Mouse (Mus musculus): ENCODE data around the gene 9230102O04Rik. TPM values are rescaled to one million over a fixed set of nuclear protein-coding genes. Genes with fewer than 3 reads are reported as not detected.

The 9230102O04Rik gene
- polyA plus RNA-seq, 1 experiment from 2014 or later = not detected

- H3K9me3 ChIP-seq (ENCODE audit: control insufficient read depth, low read length) = no peaks in the 10 kb centered on the region
- no peaks in the 10 kb centered on the region for H3K36me3 ChIP-seq (ENCODE audit: control insufficient read depth, insufficient read depth, low read length)
- peak within 1 kb of the TSS; percentile 20 for H3K4me3 ChIP-seq (ENCODE audit: low read depth, low read length)
- ATAC-seq (ENCODE audit: low FRiP score, low TSS enrichment) (no peak), DNase-seq (ENCODE audit: low spot score) (no peak)
- H3K4me1 ChIP-seq (replicated peaks; ENCODE audit: control insufficient read depth, insufficient read depth) = no peaks in the 10 kb centered on the region; the same call in 1 of the 2 replicates
- H3K27ac ChIP-seq (replicated peaks) = no peak within 1 kb of the TSS
- H3K9ac ChIP-seq (ENCODE audit: low read length) = no peak within 1 kb of the TSS
- H3K27me3 ChIP-seq (ENCODE audit: control insufficient read depth, insufficient read depth, low read length) = peaks cover 12% of the 10 kb centered on the region
- peak within 1 kb of the TSS; percentile 39 for H3K4me2 ChIP-seq (replicated peaks; ENCODE audit: low read depth)
- TF ChIP-seq EP300 (optimal IDR thresholded peaks at IDR 0.05) (no peak), CTCF (IDR thresholded peaks at IDR 0.05; ENCODE audit: low read depth) (no peak)
- WGBS = under 1% methylated on average over 23 of the region's 23 CpGs
These were observed 377 bp upstream of the 9230102O04Rik start, which contains the start of gene Gata3 for GRCm38 (mm10) chr2:9889651-9890183. TSS of gene Gata3 (minus strand) at chr2:9890034.

GRCm38 (mm10) chr2:9887636-9888035 is 1.7 kb downstream of the 9230102O04Rik start:
- WGBS = 3% methylated on average over 7 of the region's 7 CpGs
- H3K9ac ChIP-seq (ENCODE audit: low read length) = no peak overlapping the region
- DNase-seq (ENCODE audit: low spot score) (no peak), ATAC-seq (ENCODE audit: low FRiP score, low TSS enrichment) (no peak)
- TF ChIP-seq EP300 (optimal IDR thresholded peaks at IDR 0.05) = no peak
- no peak overlapping the region for H3K27ac ChIP-seq (replicated peaks)
- H3K4me3 ChIP-seq (ENCODE audit: low read depth, low read length) = no peak overlapping the region
- H3K36me3 ChIP-seq (ENCODE audit: control insufficient read depth, insufficient read depth, low read length) = no peaks in the 10 kb centered on the region
- H3K4me2 ChIP-seq (replicated peaks; ENCODE audit: low read depth) = no peak overlapping the region
- H3K9me3 ChIP-seq (ENCODE audit: control insufficient read depth, low read length) = no peaks in the 10 kb centered on the region
- peaks cover 23% of the 10 kb centered on the region for H3K27me3 ChIP-seq (ENCODE audit: control insufficient read depth, insufficient read depth, low read length)
- no peaks in the 10 kb centered on the region; the same call in 1 of the 2 replicates for H3K4me1 ChIP-seq (replicated peaks; ENCODE audit: control insufficient read depth, insufficient read depth)

GRCm38 (mm10) chr2:9886921-9887610 is 2.3 kb downstream of the 9230102O04Rik start:
- Histone ChIP-seq H3K4me3 (ENCODE audit: low read depth, low read length) (no peak overlapping the region), H3K4me1 (replicated peaks; ENCODE audit: control insufficient read depth, insufficient read depth) (no peaks in the 10 kb centered on the region; the same call in 1 of the 2 replicates), H3K27ac (replicated peaks) (no peak overlapping the region), H3K36me3 (ENCODE audit: control insufficient read depth, insufficient read depth, low read length) (no peaks in the 10 kb centered on the region), H3K9me3 (ENCODE audit: control insufficient read depth, low read length) (no peaks in the 10 kb centered on the region), H3K27me3 (ENCODE audit: control insufficient read depth, insufficient read depth, low read length) (peaks cover 23% of the 10 kb centered on the region), H3K4me2 (replicated peaks; ENCODE audit: low read depth) (no peak overlapping the region), H3K9ac (ENCODE audit: low read length) (no peak overlapping the region)
- TF ChIP-seq EP300 (optimal IDR thresholded peaks at IDR 0.05) (no peak), CTCF (IDR thresholded peaks at IDR 0.05; ENCODE audit: low read depth) (no peak)
- 5% methylated on average over 7 of the region's 7 CpGs for WGBS
- no peak for ATAC-seq (ENCODE audit: low FRiP score, low TSS enrichment)
- DNase-seq (ENCODE audit: low spot score) = no peak

GRCm38 (mm10) chr2:9886031-9886430 is 3.3 kb downstream of the 9230102O04Rik start:
- TF ChIP-seq CTCF (IDR thresholded peaks at IDR 0.05; ENCODE audit: low read depth) (no peak), EP300 (optimal IDR thresholded peaks at IDR 0.05) (no peak)
- WGBS = 34% methylated on average over 3 of the region's 3 CpGs
- no peak overlapping the region for H3K9ac ChIP-seq (ENCODE audit: low read length)
- no peaks in the 10 kb centered on the region for H3K36me3 ChIP-seq (ENCODE audit: control insufficient read depth, insufficient read depth, low read length)
- no peak overlapping the region for H3K4me3 ChIP-seq (ENCODE audit: low read depth, low read length)
- peaks cover 24% of the 10 kb centered on the region for H3K27me3 ChIP-seq (ENCODE audit: control insufficient read depth, insufficient read depth, low read length)
- no peaks in the 10 kb centered on the region; the same call in 1 of the 2 replicates for H3K4me1 ChIP-seq (replicated peaks; ENCODE audit: control insufficient read depth, insufficient read depth)
- DNase-seq (ENCODE audit: low spot score) = no peak
- no peak for ATAC-seq (ENCODE audit: low FRiP score, low TSS enrichment)
- no peaks in the 10 kb centered on the region for H3K9me3 ChIP-seq (ENCODE audit: control insufficient read depth, low read length)
- H3K4me2 ChIP-seq (replicated peaks; ENCODE audit: low read depth) = no peak overlapping the region
- H3K27ac ChIP-seq (replicated peaks) = no peak overlapping the region

- H3K9ac ChIP-seq (ENCODE audit: low read length) = no peak overlapping the region
- no peaks in the 10 kb centered on the region for H3K36me3 ChIP-seq (ENCODE audit: control insufficient read depth, insufficient read depth, low read length)
- H3K4me2 ChIP-seq (replicated peaks; ENCODE audit: low read depth) = no peak overlapping the region
- H3K27me3 ChIP-seq (ENCODE audit: control insufficient read depth, insufficient read depth, low read length) = peaks cover 24% of the 10 kb centered on the region
- no peaks in the 10 kb centered on the region; the same call in 1 of the 2 replicates for H3K4me1 ChIP-seq (replicated peaks; ENCODE audit: control insufficient read depth, insufficient read depth)
- 14% methylated on average over 14 of the region's 14 CpGs for WGBS
- ATAC-seq (ENCODE audit: low FRiP score, low TSS enrichment) = no peak
- H3K27ac ChIP-seq (replicated peaks) = no peak overlapping the region
- no peak for TF ChIP-seq EP300 (optimal IDR thresholded peaks at IDR 0.05)
- no peak for TF ChIP-seq CTCF (IDR thresholded peaks at IDR 0.05; ENCODE audit: low read depth)
- no peak overlapping the region for H3K4me3 ChIP-seq (ENCODE audit: low read depth, low read length)
- DNase-seq (ENCODE audit: low spot score) = no peak
- no peaks in the 10 kb centered on the region for H3K9me3 ChIP-seq (ENCODE audit: control insufficient read depth, low read length)
These were observed 4.0 kb downstream of the 9230102O04Rik start for GRCm38 (mm10) chr2:9885217-9885770.

Data from stomach, postnatal 0 days (tissue).